Mouse (Mus musculus): ENCODE measurements around the gene Gmip.

DNA sequence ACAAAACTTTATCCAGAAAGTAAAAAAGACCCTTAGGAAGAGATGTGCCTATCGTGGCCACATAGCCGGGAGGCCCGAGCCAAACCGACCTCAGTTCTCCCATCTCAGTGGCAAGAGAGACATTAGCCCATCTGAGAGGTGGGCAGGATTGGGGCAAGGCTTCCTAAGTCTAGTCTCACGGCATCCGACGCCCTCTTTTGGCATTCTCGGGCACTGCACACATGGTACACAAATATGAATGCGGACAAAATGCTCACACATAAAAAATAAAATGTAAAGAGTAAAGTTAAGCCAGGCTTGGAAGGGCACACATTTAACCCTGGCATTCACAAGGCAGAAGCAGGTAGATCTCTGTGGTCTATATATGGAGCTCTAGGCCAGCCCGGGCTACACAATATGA lies 45.4 kb downstream of the Gmip start:
- TF ChIP-seq MYOG (IDR thresholded peaks at IDR 0.05; ENCODE audit: control insufficient read depth in 1 of 3, insufficient read depth in 1 of 3, insufficient read length in 2 of 3, low read depth in 2 of 3) (no peak), CEBPB (IDR thresholded peaks at IDR 0.05; ENCODE audit: insufficient read depth, poor library complexity, severe bottlenecking) (no peak)
